Mouse (Mus musculus): ENCODE measurements at regions not wholly inside any gene's neighbourhood (a gene's known extent, or its start where the extent isn't known, plus 50 kb on each side); places are given as distances from the start of the nearest gene placed in this dataset.

DNA sequence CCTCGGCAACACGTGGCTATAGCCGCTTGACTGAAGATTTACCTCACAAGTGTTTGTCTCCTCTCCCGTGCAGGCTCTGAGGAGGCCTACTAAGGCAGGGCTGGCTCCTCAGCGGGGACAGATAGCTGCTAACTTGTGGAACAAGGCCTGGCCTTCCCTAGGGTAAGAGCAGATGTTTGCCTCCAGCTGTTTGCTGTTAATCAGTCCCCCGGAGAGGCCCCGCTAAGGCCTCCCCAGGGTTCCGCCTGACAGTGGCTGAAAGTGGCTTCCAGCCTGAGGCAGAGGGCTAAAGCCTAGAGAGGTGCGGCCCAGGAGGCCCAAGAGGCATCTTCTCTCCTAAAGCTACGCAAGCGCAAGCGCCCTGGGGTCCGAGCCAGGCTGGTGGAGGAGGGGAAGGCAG is 52.1 kb upstream of the Dlx4 start:
- DNase-seq, result no peak

DNA sequence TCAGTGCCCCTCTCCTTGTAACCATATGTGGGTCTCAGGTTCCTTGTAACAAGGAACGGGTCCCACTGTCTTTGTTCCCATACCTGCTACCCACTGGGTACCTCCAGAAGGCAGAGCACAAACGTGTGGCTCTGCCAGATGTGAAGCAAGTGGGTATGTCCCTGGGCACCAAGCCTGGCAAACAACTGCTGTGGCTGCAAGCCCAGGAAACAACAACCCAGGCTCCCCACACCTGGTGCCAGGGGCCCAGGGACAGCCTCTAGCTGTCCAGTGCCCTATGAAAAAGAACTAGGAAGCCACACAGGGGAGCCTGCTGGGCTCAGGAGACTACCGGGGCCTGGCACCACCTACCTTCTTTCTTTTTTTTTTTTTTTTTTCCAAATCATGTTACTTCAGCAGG is 54.9 kb upstream of the Dlx4 start:
- no peak for DNase-seq

DNA sequence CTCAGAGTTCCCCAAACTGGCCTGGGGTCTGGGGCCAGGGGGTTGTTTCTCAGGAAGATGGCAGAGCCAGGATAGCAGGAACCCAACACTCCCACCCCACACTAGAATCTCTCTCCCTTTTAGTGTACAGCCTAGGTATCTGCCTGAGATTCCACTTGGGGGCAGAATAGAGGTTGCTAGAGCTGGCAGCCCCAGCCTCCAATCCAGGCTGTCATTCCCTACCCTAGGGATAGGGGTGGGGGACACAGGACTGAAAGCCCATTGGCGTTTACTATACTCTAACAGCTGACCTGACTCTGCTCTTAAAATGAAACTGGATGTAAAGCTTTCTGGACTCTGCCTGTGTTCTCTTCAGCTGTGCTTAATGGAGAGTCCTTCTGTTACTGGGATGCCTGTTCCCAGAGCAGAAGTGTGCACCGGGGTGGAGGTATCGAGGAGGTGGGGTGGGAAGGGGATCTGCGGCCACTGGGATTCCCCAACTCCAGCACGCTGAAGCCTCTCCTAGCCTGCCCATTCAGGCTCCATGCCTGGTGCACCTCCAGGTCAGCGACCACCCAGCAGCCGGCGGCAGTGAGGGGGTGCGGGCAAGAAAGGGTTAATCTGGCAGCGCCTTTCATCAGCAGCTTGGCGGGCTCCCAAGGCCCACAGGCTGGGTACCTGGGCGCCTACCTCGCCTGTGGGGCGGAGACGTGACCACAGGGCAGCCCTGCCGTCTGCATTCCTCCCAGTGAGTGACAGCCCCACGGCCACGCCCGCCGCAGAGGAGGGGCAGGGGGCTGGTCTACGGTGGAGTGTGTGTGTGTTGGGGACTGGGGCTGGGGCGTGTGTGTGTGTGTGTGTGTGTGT is 50.9 kb upstream of the Tac4 start:
- peak; percentile 72 for DNase-seq

DNA sequence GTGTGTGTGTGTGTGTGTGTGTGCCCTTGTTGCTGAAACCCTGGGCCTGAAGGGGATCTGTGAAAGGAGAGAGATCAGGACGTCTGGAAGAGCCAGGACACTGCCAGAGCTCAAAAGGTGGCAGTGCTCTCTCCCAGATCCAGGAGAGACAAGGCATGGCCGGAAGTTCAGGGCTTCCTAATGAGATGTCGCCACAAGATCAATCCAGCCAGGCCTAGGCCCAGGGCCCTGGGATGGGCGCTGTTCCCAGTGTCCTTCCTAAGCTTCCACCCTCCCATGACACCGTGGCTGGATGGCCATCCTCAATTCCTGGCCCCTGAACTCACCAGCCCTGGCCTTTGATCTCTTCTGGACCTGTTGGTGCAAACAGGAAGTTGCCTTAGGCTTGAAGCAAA is 50.3 kb upstream of the Tac4 start:
- no peak for DNase-seq
